Mouse (Mus musculus) lung, postnatal 4 days (tissue): Measurements from ENCODE around the gene Cdkl1.
A peak's percentile ranks its signal among the peaks of the same experiment; 100 is the strongest.

ENCODE experiments used
- DNase-seq, 2 experiments: peaks; one replicate each; pipeline ENCODE4 v3.0.0; 2021

Cdkl1 gene

GRCm38 (mm10) chr12:69790530-69791505 lies at the start of gene Cdkl1:
Cdkl1 (minus strand) TSS chr12:69791267.
- DNase-seq: peak; percentile 71 to 81

- DNase-seq: no peak
Measured at GRCm38 (mm10) chr12:69838376-69838775, 47.3 kb upstream of the Cdkl1 start.

GRCm38 (mm10) chr12:69833982-69834604 lies 43.0 kb upstream of the Cdkl1 start:
- DNase-seq: no peak

GRCm38 (mm10) chr12:69831239-69831910 lies 40.3 kb upstream of the Cdkl1 start:
- DNase-seq: no peak

- no peak for DNase-seq
Measured at GRCm38 (mm10) chr12:69828214-69828613, 37.1 kb upstream of the Cdkl1 start.

- DNase-seq: no peak
Measured at GRCm38 (mm10) chr12:69824881-69825597, 34.0 kb upstream of the Cdkl1 start.

- DNase-seq: peak; percentile 44 to 80
Measured at GRCm38 (mm10) chr12:69814272-69814671, 23.2 kb upstream of the Cdkl1 start.

GRCm38 (mm10) chr12:69813596-69813995 lies 22.5 kb upstream of the Cdkl1 start:
- DNase-seq: no peak

GRCm38 (mm10) chr12:69812986-69813385 lies 21.9 kb upstream of the Cdkl1 start:
- no peak for DNase-seq

GRCm38 (mm10) chr12:69811976-69812375 lies 20.9 kb upstream of the Cdkl1 start:
- no peak for DNase-seq

GRCm38 (mm10) chr12:69809439-69809838 lies 18.4 kb upstream of the Cdkl1 start:
- no peak for DNase-seq

GRCm38 (mm10) chr12:69807399-69807985 lies 16.4 kb upstream of the Cdkl1 start:
- DNase-seq: no peak

- DNase-seq: no peak
Measured at GRCm38 (mm10) chr12:69805148-69805547, 14.1 kb upstream of the Cdkl1 start.

GRCm38 (mm10) chr12:69804393-69805070 lies 13.5 kb upstream of the Cdkl1 start:
- no peak for DNase-seq

- DNase-seq: no peak
Measured at GRCm38 (mm10) chr12:69803196-69803595, 12.1 kb upstream of the Cdkl1 start.

GRCm38 (mm10) chr12:69800586-69800985 lies 9.5 kb upstream of the Cdkl1 start:
- no peak for DNase-seq

GRCm38 (mm10) chr12:69796311-69796710 lies 5.2 kb upstream of the Cdkl1 start:
- DNase-seq: no peak

- DNase-seq: no peak
Measured at GRCm38 (mm10) chr12:69789766-69790529, 1.1 kb downstream of the Cdkl1 start.

- DNase-seq: no peak
Measured at GRCm38 (mm10) chr12:69788380-69788779, 2.7 kb downstream of the Cdkl1 start.

GRCm38 (mm10) chr12:69785471-69785870 lies 5.6 kb downstream of the Cdkl1 start:
- no peak for DNase-seq
